In genomic region chr17:46521174-46521573, GRCm38 (mm10) we compare ENCODE assay signal across 12 mouse cellular contexts. TPM values are rescaled to one million over a fixed set of nuclear protein-coding genes. Genes with fewer than 3 reads are reported as not detected.
DNase-seq lines count a peak whose midpoint lies in the region; ATAC-seq and TF ChIP-seq lines count a peak whose summit lies in the region.
"Had no signal": no experiment of that assay in that cellular context is flagged by ENCODE, and none has a peak within 500 bp of the region (broad histone marks: within the 10 kb centered on the region; RNA-seq: fewer than 3 reads in every experiment).

No protein-coding gene starts in this region.

- no peak for TF ChIP-seq CTCF in kidney, postnatal 0 days (IDR thresholded peaks at IDR 0.05; ENCODE audit: low read depth)
- no peak for TF ChIP-seq CTCF in MEL (IDR thresholded peaks at IDR 0.05 in 2 of 3, conservative IDR thresholded peaks at IDR 0.05 in 1 of 3; ENCODE audit: control insufficient read depth in 1 of 3, insufficient read depth in 1 of 3, low read depth in 2 of 3, low read length in 3 of 3, poor library complexity in 1 of 3, severe bottlenecking in 1 of 3)

- H3K27me3 ChIP-seq in forebrain, embryonic 11.5 days (ENCODE audit: control insufficient read depth, insufficient read depth, low read length) = peaks cover 4% of the 10 kb centered on the region; the same call in 1 of the 2 replicates
- H3K27me3 ChIP-seq in forebrain, embryonic 12.5 days = peaks cover 43% of the 10 kb centered on the region
- H3K27me3 ChIP-seq in kidney, postnatal 0 days (ENCODE audit: insufficient read depth, low read length) = no peaks in the 10 kb centered on the region
- no peaks in the 10 kb centered on the region for H3K27me3 ChIP-seq in MEL (ENCODE audit: control insufficient read depth in 1 of 2, insufficient read depth in 2 of 2, low read length in 2 of 2)
- H3K27me3 ChIP-seq in limb, embryonic 13.5 days = peaks cover 45% of the 10 kb centered on the region

- 81% methylated on average over 9 of the region's 9 CpGs for WGBS in forebrain, embryonic 11.5 days
- WGBS in forebrain, embryonic 12.5 days = 79% methylated on average over 9 of the region's 9 CpGs
- 80% methylated on average over 9 of the region's 9 CpGs for WGBS in kidney, postnatal 0 days
- 82% methylated on average over 9 of the region's 9 CpGs for WGBS in limb, embryonic 13.5 days

- no peak overlapping the region for H3K27ac ChIP-seq in forebrain, embryonic 11.5 days (ENCODE audit: low read depth, low read length)
- H3K27ac ChIP-seq in forebrain, embryonic 12.5 days = no peak overlapping the region
- no peak overlapping the region for H3K27ac ChIP-seq in kidney, postnatal 0 days
- no peak overlapping the region for H3K27ac ChIP-seq in MEL (ENCODE audit: control insufficient read depth, low read depth, low read length)
- H3K27ac ChIP-seq in limb, embryonic 13.5 days = no peak overlapping the region

- H3K9ac ChIP-seq in forebrain, embryonic 11.5 days (ENCODE audit: low read length) = no peak overlapping the region
- H3K9ac ChIP-seq in forebrain, embryonic 12.5 days = no peak overlapping the region
- H3K9ac ChIP-seq in kidney, postnatal 0 days (ENCODE audit: low read depth, low read length) = 0 out of 2 replicates have a peak overlapping the region, but pooled peaks have one; percentile 27
- peak overlapping the region; percentile 67 for H3K9ac ChIP-seq in MEL (ENCODE audit: control insufficient read depth, low read depth, low read length, poor library complexity, severe bottlenecking)
- peak overlapping the region; percentile 56; the same call in 1 of the 2 replicates for H3K9ac ChIP-seq in limb, embryonic 13.5 days

- no peak for ATAC-seq in forebrain, embryonic 11.5 days (replicated peaks; ENCODE audit: low FRiP score)
- no peak for ATAC-seq in forebrain, embryonic 12.5 days (ENCODE audit: low FRiP score)
- no peak for ATAC-seq in kidney, postnatal 0 days (replicated peaks; ENCODE audit: low FRiP score, low read depth)
- no peak for ATAC-seq in limb, embryonic 13.5 days (ENCODE audit: low FRiP score, low read depth)

- no peaks in the 10 kb centered on the region for H3K79me2 ChIP-seq in MEL (ENCODE audit: control insufficient read depth, insufficient read depth, low read length, poor library complexity)

- no peak overlapping the region for H3K4me2 ChIP-seq in forebrain, embryonic 11.5 days (ENCODE audit: low read depth, low read length, severe bottlenecking)
- H3K4me2 ChIP-seq in forebrain, embryonic 12.5 days = no peak overlapping the region
- no peak overlapping the region for H3K4me2 ChIP-seq in kidney, postnatal 0 days (ENCODE audit: low read length)
- H3K4me2 ChIP-seq in limb, embryonic 13.5 days (replicated peaks) = peak overlapping the region; percentile 54

- 0 out of 2 replicates have a peak, but pooled peaks cover 2% of the 10 kb centered on the region for H3K4me1 ChIP-seq in forebrain, embryonic 11.5 days (replicated peaks; ENCODE audit: control insufficient read depth, insufficient read depth, low read length)
- H3K4me1 ChIP-seq in forebrain, embryonic 12.5 days = no peaks in the 10 kb centered on the region
- H3K4me1 ChIP-seq in kidney, postnatal 0 days (replicated peaks; ENCODE audit: insufficient read depth, low read length) = no peaks in the 10 kb centered on the region
- H3K4me1 ChIP-seq in MEL (ENCODE audit: control insufficient read depth in 1 of 2, insufficient read depth in 2 of 2, low read length in 2 of 2) = peaks cover 0 to 3% of the 10 kb centered on the region in 2 experiments; a peak in 1 of 4 replicates
- H3K4me1 ChIP-seq in limb, embryonic 13.5 days = peaks cover 7% of the 10 kb centered on the region; the same call in 1 of the 2 replicates

- no peak for TF ChIP-seq POLR2A in MEL (IDR thresholded peaks at IDR 0.05; ENCODE audit: control insufficient read depth in 1 of 2, insufficient read depth in 1 of 2, low read depth in 1 of 2, low read length in 2 of 2, poor library complexity in 1 of 2)

- no peaks in the 10 kb centered on the region for H3K36me3 ChIP-seq in forebrain, embryonic 11.5 days (ENCODE audit: control insufficient read depth, insufficient read depth, low read length)
- no peaks in the 10 kb centered on the region for H3K36me3 ChIP-seq in forebrain, embryonic 12.5 days (replicated peaks)
- H3K36me3 ChIP-seq in kidney, postnatal 0 days (ENCODE audit: insufficient read depth, low read length) = no peaks in the 10 kb centered on the region
- no peaks in the 10 kb centered on the region for H3K36me3 ChIP-seq in MEL (ENCODE audit: control insufficient read depth in 1 of 2, insufficient read depth in 2 of 2, low read length in 2 of 2)
- peaks cover 18% of the 10 kb centered on the region for H3K36me3 ChIP-seq in limb, embryonic 13.5 days

- H3K9me3 ChIP-seq in forebrain, embryonic 11.5 days (ENCODE audit: control insufficient read depth, low read length) = no peaks in the 10 kb centered on the region
- H3K9me3 ChIP-seq in forebrain, embryonic 12.5 days = no peaks in the 10 kb centered on the region
- H3K9me3 ChIP-seq in kidney, postnatal 0 days (replicated peaks; ENCODE audit: low read length) = no peaks in the 10 kb centered on the region
- no peaks in the 10 kb centered on the region for H3K9me3 ChIP-seq in MEL (replicated peaks; ENCODE audit: insufficient read depth, low read length)
- no peaks in the 10 kb centered on the region for H3K9me3 ChIP-seq in limb, embryonic 13.5 days

- DNase-seq in forebrain, embryonic 11.5 days (ENCODE audit: low spot score) = peak; percentile 50
- DNase-seq in kidney, postnatal 0 days (ENCODE audit: low spot score) = no peak
- DNase-seq in kidney, postnatal 25 days = no peak
- DNase-seq in MEL (ENCODE audit: low read depth, low spot score) = no peak
- DNase-seq in cerebellum, postnatal 10 days = no peak
- no peak for DNase-seq in cerebellum, postnatal 14 days
- DNase-seq: adrenal gland, postnatal 14 days; cerebellum, adult 8-10 months; gastrocnemius, postnatal 14 days; kidney, adult 2 months had no signal

- no peak for TF ChIP-seq EP300 in MEL (IDR thresholded peaks at IDR 0.05; ENCODE audit: low read depth in 1 of 2, low read length in 2 of 2)

- no peak for TF ChIP-seq RAD21 in MEL (IDR thresholded peaks at IDR 0.05; ENCODE audit: low read depth, low read length)

- no peak overlapping the region for H3K4me3 ChIP-seq in forebrain, embryonic 11.5 days (ENCODE audit: low read depth, low read length)
- no peak overlapping the region for H3K4me3 ChIP-seq in forebrain, embryonic 12.5 days (replicated peaks)
- H3K4me3 ChIP-seq in kidney, postnatal 0 days (replicated peaks; ENCODE audit: low read depth, low read length) = no peak overlapping the region
- H3K4me3 ChIP-seq in MEL (ENCODE audit: control insufficient read depth in 1 of 2, insufficient read depth in 1 of 2, low read depth in 2 of 2, low read length in 2 of 2) = peak overlapping the region; percentile 54 to 58
- H3K4me3 ChIP-seq in limb, embryonic 13.5 days = peak overlapping the region; percentile 31

TF ChIP-seq in MEL, 35 proteins besides CTCF, POLR2A, EP300 and RAD21 (continues in another document):
- no peak for TF ChIP-seq GABPA (IDR thresholded peaks at IDR 0.05; ENCODE audit: low read depth, low read length)
- TF ChIP-seq ELF1 (IDR thresholded peaks at IDR 0.05; ENCODE audit: low read depth, low read length) = no peak
- TF ChIP-seq SMC3 (IDR thresholded peaks at IDR 0.05; ENCODE audit: low read depth, low read length) = no peak
- no peak for TF ChIP-seq POLR2AphosphoS2 (IDR thresholded peaks at IDR 0.05; ENCODE audit: low read length)
- TF ChIP-seq MYB (IDR thresholded peaks at IDR 0.05; ENCODE audit: low read depth, low read length) = no peak
- TF ChIP-seq POLR2AphosphoS5 (IDR thresholded peaks at IDR 0.05; ENCODE audit: borderline replicate concordance, low read depth, low read length) = no peak

RNA-seq across cellular contexts. Expression of gene Dnph1, which starts 24.7 kb away (rescaled TPM):
- 87.6 and 89.0 TPM in 2 replicates for polyA plus RNA-seq in forebrain, embryonic 11.5 days (2014; fragmentation: Nextera tagmentation; extraction: Ambion mirVana)
- 68.3 and 71.7 TPM in 2 replicates for polyA plus RNA-seq in forebrain, embryonic 12.5 days (2016; fragmentation: Nextera tagmentation; extraction: Ambion mirVana)
- 31.8 and 32.7 TPM in 2 replicates for polyA plus RNA-seq in kidney, postnatal 0 days (2015; fragmentation: Nextera tagmentation; extraction: Ambion mirVana)
- 37.2 and 40.8 TPM in 2 replicates for total RNA-seq in MEL (2012; rRNA removed)
- 10 to 100 TPM in 1 of 2 experiments, not detected in 1; 86.5 TPM for polyA plus RNA-seq in MEL (2012; ENCODE audit: insufficient read depth in 1 of 2, insufficient read length in 2 of 2, low read depth in 1 of 2, low replicate concordance in 2 of 2, missing spikeins in 1 of 2)
- polyA plus RNA-seq in limb, embryonic 13.5 days (2015; fragmentation: Nextera tagmentation; extraction: Ambion mirVana) = 40.4 and 41.7 TPM in 2 replicates

RNA-seq across cellular contexts. Expression of gene Cul9, which starts 25.0 kb away (rescaled TPM):
- 3.4 and 4.0 TPM in 2 replicates for polyA plus RNA-seq in forebrain, embryonic 11.5 days (2014; fragmentation: Nextera tagmentation; extraction: Ambion mirVana)
- polyA plus RNA-seq in forebrain, embryonic 12.5 days (2016; fragmentation: Nextera tagmentation; extraction: Ambion mirVana) = 9.8 and 11.3 TPM in 2 replicates
- 6.0 and 6.5 TPM in 2 replicates for polyA plus RNA-seq in kidney, postnatal 0 days (2015; fragmentation: Nextera tagmentation; extraction: Ambion mirVana)
- 3.6 TPM in 2 replicates for total RNA-seq in MEL (2012; rRNA removed)
- 10 to 100 TPM in 1 of 2 experiments, not detected in 1; 10.7 TPM for polyA plus RNA-seq in MEL (2012; ENCODE audit: insufficient read depth in 1 of 2, insufficient read length in 2 of 2, low read depth in 1 of 2, low replicate concordance in 2 of 2, missing spikeins in 1 of 2)
- polyA plus RNA-seq in limb, embryonic 13.5 days (2015; fragmentation: Nextera tagmentation; extraction: Ambion mirVana) = 11.3 and 12.4 TPM in 2 replicates

RNA-seq across cellular contexts. Expression of gene Ttbk1, which starts 33.7 kb away (rescaled TPM):
- polyA plus RNA-seq in forebrain, embryonic 11.5 days (2014; fragmentation: Nextera tagmentation; extraction: Ambion mirVana) = 3.5 TPM in 2 replicates
- polyA plus RNA-seq in forebrain, embryonic 12.5 days (2016; fragmentation: Nextera tagmentation; extraction: Ambion mirVana) = 4.0 and 5.0 TPM in 2 replicates
- polyA plus RNA-seq in kidney, postnatal 0 days (2015; fragmentation: Nextera tagmentation; extraction: Ambion mirVana) = 0.10 and 0.11 TPM in 2 replicates
- not detected in 2 replicates for total RNA-seq in MEL (2012; rRNA removed)
- under 1 TPM in 1 of 2 experiments, not detected in 1; 0.08 TPM for polyA plus RNA-seq in MEL (2012; ENCODE audit: insufficient read depth in 1 of 2, insufficient read length in 2 of 2, low read depth in 1 of 2, low replicate concordance in 2 of 2, missing spikeins in 1 of 2)
- polyA plus RNA-seq in limb, embryonic 13.5 days (2015; fragmentation: Nextera tagmentation; extraction: Ambion mirVana) = 0.15 and 0.18 TPM in 2 replicates

RNA-seq across cellular contexts. Expression of gene Srf, which starts 34.8 kb away (rescaled TPM):
- polyA plus RNA-seq in forebrain, embryonic 11.5 days (2014; fragmentation: Nextera tagmentation; extraction: Ambion mirVana) = 5.0 and 5.2 TPM in 2 replicates
- polyA plus RNA-seq in forebrain, embryonic 12.5 days (2016; fragmentation: Nextera tagmentation; extraction: Ambion mirVana) = 5.0 TPM in 2 replicates
- polyA plus RNA-seq in kidney, postnatal 0 days (2015; fragmentation: Nextera tagmentation; extraction: Ambion mirVana) = 5.5 and 6.0 TPM in 2 replicates
- 38.9 and 43.9 TPM in 2 replicates for total RNA-seq in MEL (2012; rRNA removed)
- polyA plus RNA-seq in MEL (2012; ENCODE audit: insufficient read depth in 1 of 2, insufficient read length in 2 of 2, low read depth in 1 of 2, low replicate concordance in 2 of 2, missing spikeins in 1 of 2) = 100 to 1,000 TPM in 1 of 2 experiments, not detected in 1; 114 TPM
- 5.8 and 7.3 TPM in 2 replicates for polyA plus RNA-seq in limb, embryonic 13.5 days (2015; fragmentation: Nextera tagmentation; extraction: Ambion mirVana)

Comparison
In these comparisons a context has a peak if more than half of its experiments do, and no peak if none do; other contexts are left out.
1. H3K4me3 ChIP-seq: peak in MEL (2 of 2) and limb, embryonic 13.5 days (single experiment); none in forebrain, embryonic 11.5 days (single experiment), forebrain, embryonic 12.5 days (single experiment) and kidney, postnatal 0 days (single experiment).
2. H3K9ac ChIP-seq: peak in kidney, postnatal 0 days (single experiment), MEL (single experiment) and limb, embryonic 13.5 days (single experiment); none in forebrain, embryonic 11.5 days (single experiment) and forebrain, embryonic 12.5 days (single experiment).